Mouse (Mus musculus) retina, embryonic 14.5 days (tissue): ENCODE results near the gene Sbk1.

Experiments
- DNase-seq: peaks from one replicate; pipeline ENCODE4 v3.0.0-alpha.2; 2015; ENCODE audit warnings: low spot score

The Sbk1 gene

GRCm38 (mm10) chr7:126271712-126272683, at the start of gene Sbk1:
Gene Sbk1, plus strand, starts transcription at chr7:126272619.
- DNase-seq, result peak; percentile 93

- DNase-seq, result peak; percentile 43
Observed at GRCm38 (mm10) chr7:126222753-126223152, 49.7 kb upstream of the Sbk1 start.

- no peak for DNase-seq
Observed at GRCm38 (mm10) chr7:126226136-126226535, 46.3 kb upstream of the Sbk1 start.

GRCm38 (mm10) chr7:126230357-126231148, 41.9 kb upstream of the Sbk1 start:
- DNase-seq, result no peak

- DNase-seq, result no peak
Observed at GRCm38 (mm10) chr7:126232345-126233071, 39.9 kb upstream of the Sbk1 start.

GRCm38 (mm10) chr7:126234611-126235010, 37.8 kb upstream of the Sbk1 start:
- no peak for DNase-seq

- no peak for DNase-seq
Observed at GRCm38 (mm10) chr7:126236083-126236793, 36.2 kb upstream of the Sbk1 start.

- DNase-seq, result no peak
Observed at GRCm38 (mm10) chr7:126236794-126237192, 35.6 kb upstream of the Sbk1 start.

GRCm38 (mm10) chr7:126240814-126241360, 31.5 kb upstream of the Sbk1 start:
- no peak for DNase-seq

GRCm38 (mm10) chr7:126244168-126244750, 28.2 kb upstream of the Sbk1 start:
- DNase-seq, result no peak

GRCm38 (mm10) chr7:126248088-126248487, 24.3 kb upstream of the Sbk1 start:
- peak; percentile 60 for DNase-seq

- DNase-seq, result no peak
Observed at GRCm38 (mm10) chr7:126248641-126249141, 23.7 kb upstream of the Sbk1 start.

GRCm38 (mm10) chr7:126249146-126249545, 23.3 kb upstream of the Sbk1 start:
- no peak for DNase-seq

GRCm38 (mm10) chr7:126249986-126250385, 22.4 kb upstream of the Sbk1 start:
- DNase-seq, result no peak

GRCm38 (mm10) chr7:126250481-126250880, 21.9 kb upstream of the Sbk1 start:
- no peak for DNase-seq

- no peak for DNase-seq
Observed at GRCm38 (mm10) chr7:126251698-126252097, 20.7 kb upstream of the Sbk1 start.

GRCm38 (mm10) chr7:126252230-126252629, 20.2 kb upstream of the Sbk1 start:
- no peak for DNase-seq

- peak; percentile 91 for DNase-seq
Observed at GRCm38 (mm10) chr7:126260280-126261210, 11.9 kb upstream of the Sbk1 start.

GRCm38 (mm10) chr7:126261823-126262222, 10.6 kb upstream of the Sbk1 start:
- DNase-seq, result no peak
